Mouse (Mus musculus) limb, embryonic 11.5 days (tissue): Measurements from ENCODE around the gene Wwox. TPM values are rescaled to one million over a fixed set of nuclear protein-coding genes. Genes with fewer than 3 reads are reported as not detected.

Source experiments
- ATAC-seq: fragments of 200-750 bp; cut with Nextera tagmentation; 2 replicates; pipeline ENCODE4 v1.8.0; 2017; ENCODE audit warnings: low read depth; ENCODE audit not compliant: insufficient number of reproducible peaks, low FRiP score, low TSS enrichment
- DNase-seq: peaks from one replicate; pipeline ENCODE4 v3.0.0-alpha.2; 2015; ENCODE audit warnings: low spot score
- H3K27ac ChIP-seq: fragments of 300-500 bp; sonication (generic); replicated peaks from 2 replicates; pipeline ENCODE4 v1.5.1; 2014; ENCODE audit warnings: low read depth, mild to moderate bottlenecking, low read length
- H3K27me3 ChIP-seq: fragments of 300-500 bp; sonication (generic); 2 replicates; pipeline ENCODE4 v1.6.1; 2014; ENCODE audit warnings: mild to moderate bottlenecking, low read length, mixed read lengths; ENCODE audit not compliant: control insufficient read depth, insufficient read depth
- H3K36me3 ChIP-seq: fragments of 300-500 bp; sonication (generic); 2 replicates; pipeline ENCODE4 v1.6.1; 2014; ENCODE audit warnings: mild to moderate bottlenecking, low read length, moderate library complexity, mixed read lengths; ENCODE audit not compliant: control insufficient read depth, insufficient read depth
- H3K4me1 ChIP-seq: fragments of 300-500 bp; sonication (generic); 2 replicates; pipeline ENCODE4 v1.6.1; 2014; ENCODE audit warnings: low read length, mixed read lengths; ENCODE audit not compliant: control insufficient read depth, insufficient read depth
- H3K4me2 ChIP-seq: fragments of 300-500 bp; sonication (generic); 2 replicates; pipeline ENCODE4 v1.6.1; 2014; ENCODE audit warnings: low read depth, mild to moderate bottlenecking, moderate library complexity; ENCODE audit not compliant: severe bottlenecking
- H3K4me3 ChIP-seq: fragments of 300-500 bp; sonication (generic); 2 replicates; pipeline ENCODE4 v1.5.1; 2014; ENCODE audit warnings: low read depth, low read length
- H3K9ac ChIP-seq: fragments of 300-500 bp; sonication (generic); 2 replicates; pipeline ENCODE4 v1.6.1; 2014; ENCODE audit warnings: mild to moderate bottlenecking, low read length
- H3K9me3 ChIP-seq: fragments of 300-500 bp; sonication (generic); 2 replicates; pipeline ENCODE4 v1.6.1; 2016; ENCODE audit warnings: low read length; ENCODE audit not compliant: control insufficient read depth
- WGBS: fragments of 180-500 bp; shearing (Covaris S2); extraction: QIAGEN DNeasy Blood & Tissue Kit; methylation state at CpG from one replicate; pipeline ENCODE4 v1.1.7; 2014; 5-methylcytosine and 5-hydroxymethylcytosine counted together
- polyA plus RNA-seq: library from polyadenylated mRNA; unstranded; fragments of >200 nt; fragmentation: Nextera tagmentation; extraction: Ambion mirVana; gene quantifications from 2 replicates; pipeline ENCODE4 v1.2.1, GENCODE M21; 2014

Gene Wwox
- polyA plus RNA-seq, 1 experiment from 2014 or later, result 7.3 TPM

GRCm38 (mm10) chr8:114974336-114974950 lies 535.0 kb downstream of the Wwox start:
- Histone ChIP-seq H3K9me3 (no peaks in the 10 kb centered on the region), H3K9ac (no peak overlapping the region), H3K4me2 (no peak overlapping the region), H3K27ac (no peak overlapping the region), H3K4me1 (peaks cover 4% of the 10 kb centered on the region), H3K36me3 (no peaks in the 10 kb centered on the region), H3K4me3 (no peak overlapping the region), H3K27me3 (no peaks in the 10 kb centered on the region)
- no peak for DNase-seq
- ATAC-seq, result no peak
- WGBS, result 87% methylated on average over 5 of the region's 5 CpGs

- Histone ChIP-seq H3K4me2 (no peak overlapping the region), H3K9ac (no peak overlapping the region), H3K27me3 (no peaks in the 10 kb centered on the region), H3K9me3 (no peaks in the 10 kb centered on the region), H3K36me3 (no peaks in the 10 kb centered on the region), H3K4me1 (peaks cover 4% of the 10 kb centered on the region), H3K4me3 (no peak overlapping the region), H3K27ac (no peak overlapping the region)
- 82% methylated on average over 11 of the region's 11 CpGs for WGBS
- no peak for ATAC-seq
- DNase-seq, result no peak
Measured at GRCm38 (mm10) chr8:114977746-114978145, 538.3 kb downstream of the Wwox start.

DNA sequence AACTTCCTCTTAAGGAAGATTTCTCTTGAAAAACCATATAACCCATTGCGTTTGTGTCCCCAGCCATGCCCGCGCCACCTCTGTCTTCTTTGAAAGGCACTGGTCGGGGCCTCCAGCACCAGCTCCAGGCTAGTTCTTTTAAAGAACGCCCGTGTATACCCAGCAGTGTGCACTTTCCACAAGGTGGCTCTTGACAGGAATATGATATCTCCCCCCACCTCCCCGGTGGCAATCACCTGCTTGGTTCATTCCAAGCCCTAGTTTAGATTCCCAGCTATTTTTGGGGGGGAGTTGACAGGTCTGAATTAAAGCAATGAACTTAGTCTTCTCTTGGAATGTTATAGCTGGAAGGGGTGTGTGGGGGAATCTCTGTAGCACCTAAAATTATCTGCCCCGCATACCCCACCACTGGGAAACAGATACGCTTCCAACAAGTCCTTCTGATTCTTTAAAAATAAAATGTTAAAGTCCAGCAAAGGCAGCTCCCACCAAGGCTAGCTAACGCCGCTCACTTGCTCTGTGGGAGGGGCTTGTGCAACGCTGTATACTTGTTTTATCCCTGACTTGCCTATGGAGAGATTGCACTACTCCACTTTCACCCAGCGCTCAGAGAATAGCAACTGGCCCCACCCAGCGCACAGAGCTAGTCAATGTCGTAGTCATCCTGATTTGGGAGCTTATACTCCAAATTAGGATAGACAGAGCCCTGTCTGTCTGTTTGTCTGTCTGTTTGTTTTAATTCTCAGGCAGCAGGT lies 538.9 kb downstream of the Wwox start:
- no peaks in the 10 kb centered on the region for H3K4me1 ChIP-seq
- no peaks in the 10 kb centered on the region for H3K36me3 ChIP-seq
- no peak overlapping the region for H3K9ac ChIP-seq
- 85% methylated on average over 15 of the region's 15 CpGs for WGBS
- H3K27me3 ChIP-seq, result no peaks in the 10 kb centered on the region
- no peak overlapping the region for H3K4me2 ChIP-seq
- DNase-seq (no peak), ATAC-seq (no peak)
- H3K27ac ChIP-seq, result no peak overlapping the region
- no peaks in the 10 kb centered on the region for H3K9me3 ChIP-seq
- H3K4me3 ChIP-seq, result no peak overlapping the region

DNA sequence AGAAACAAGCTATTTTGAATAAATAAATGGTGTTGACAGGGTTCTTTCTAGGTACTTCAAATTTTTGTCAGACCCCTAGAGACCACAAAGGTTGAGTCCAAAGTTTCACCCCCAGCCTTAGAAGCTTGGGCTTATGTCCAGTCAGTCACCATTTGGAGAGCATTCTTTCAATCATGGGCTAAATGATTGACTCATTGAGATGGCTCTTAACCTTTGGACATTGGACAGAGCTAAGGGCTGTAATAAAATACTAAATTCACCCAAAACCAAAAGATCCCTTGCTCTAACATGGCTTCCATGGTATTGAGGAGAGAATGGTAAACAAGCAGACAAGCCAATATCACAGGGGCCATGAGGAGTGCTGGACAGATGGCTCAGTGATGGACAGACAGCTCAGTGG lies 540.2 kb downstream of the Wwox start:
- H3K4me1 ChIP-seq, result no peaks in the 10 kb centered on the region
- H3K27ac ChIP-seq, result no peak overlapping the region
- no peaks in the 10 kb centered on the region for H3K27me3 ChIP-seq
- no peak overlapping the region for H3K4me2 ChIP-seq
- H3K4me3 ChIP-seq, result no peak overlapping the region
- no peak for ATAC-seq
- no peaks in the 10 kb centered on the region for H3K9me3 ChIP-seq
- no peaks in the 10 kb centered on the region for H3K36me3 ChIP-seq
- no peak overlapping the region for H3K9ac ChIP-seq
- no peak for DNase-seq

DNA sequence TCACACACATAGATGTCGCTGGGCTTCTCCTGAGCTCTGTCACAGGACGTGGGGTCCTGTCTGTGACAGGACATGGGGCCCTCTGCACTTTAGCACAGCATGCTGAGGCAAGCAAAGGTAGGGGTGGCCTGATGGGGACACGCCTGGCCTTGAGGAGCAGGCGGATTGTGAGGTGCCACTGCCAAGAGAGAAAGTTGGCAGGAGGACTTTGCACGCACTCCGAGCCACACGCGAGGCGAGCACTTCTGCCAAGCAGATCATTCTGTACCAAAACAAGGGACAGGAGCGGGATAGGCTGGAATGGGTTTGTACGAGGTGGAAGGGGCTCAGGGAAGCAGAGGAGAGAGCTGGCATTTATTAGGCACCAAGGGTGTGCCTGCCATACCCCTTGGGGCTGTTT lies 543.3 kb downstream of the Wwox start:
- ATAC-seq (no peak), DNase-seq (no peak)
- Histone ChIP-seq H3K27me3 (no peaks in the 10 kb centered on the region), H3K9me3 (no peaks in the 10 kb centered on the region), H3K9ac (no peak overlapping the region), H3K4me2 (no peak overlapping the region), H3K27ac (no peak overlapping the region), H3K36me3 (no peaks in the 10 kb centered on the region), H3K4me1 (no peaks in the 10 kb centered on the region), H3K4me3 (no peak overlapping the region)
- WGBS, result 91% methylated on average over 11 of the region's 11 CpGs

DNA sequence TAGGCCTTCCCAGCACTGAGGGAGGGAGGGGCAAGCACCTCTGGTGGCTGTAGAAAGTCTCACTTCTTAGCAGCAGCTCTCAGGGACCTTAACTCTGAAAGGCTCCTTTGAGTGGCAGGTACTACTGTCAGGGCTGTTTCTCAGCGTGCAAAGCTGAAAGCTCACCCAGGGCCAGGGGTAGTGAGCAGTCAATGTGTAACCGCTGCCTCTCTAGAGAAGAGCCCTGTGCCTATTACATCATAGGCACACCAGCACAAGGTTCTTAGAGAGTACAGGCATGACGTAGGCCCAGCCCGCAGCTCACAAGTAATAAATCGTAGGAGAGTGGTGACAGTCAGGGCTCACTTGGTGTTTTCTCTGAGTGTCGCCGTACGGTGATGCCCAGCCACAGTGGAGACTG lies 545.0 kb downstream of the Wwox start:
- no peaks in the 10 kb centered on the region for H3K4me1 ChIP-seq
- ATAC-seq (no peak), DNase-seq (no peak)
- H3K27me3 ChIP-seq, result no peaks in the 10 kb centered on the region
- H3K4me2 ChIP-seq, result no peak overlapping the region
- no peak overlapping the region for H3K27ac ChIP-seq
- H3K36me3 ChIP-seq, result no peaks in the 10 kb centered on the region
- H3K4me3 ChIP-seq, result no peak overlapping the region
- H3K9ac ChIP-seq, result no peak overlapping the region
- H3K9me3 ChIP-seq, result no peaks in the 10 kb centered on the region
- WGBS, result 70% methylated on average over 8 of the region's 8 CpGs

- Histone ChIP-seq H3K27ac (no peak overlapping the region), H3K4me2 (no peak overlapping the region), H3K27me3 (no peaks in the 10 kb centered on the region), H3K4me3 (no peak overlapping the region), H3K9ac (no peak overlapping the region), H3K9me3 (no peaks in the 10 kb centered on the region), H3K36me3 (no peaks in the 10 kb centered on the region), H3K4me1 (no peaks in the 10 kb centered on the region)
- no peak for DNase-seq
- no peak for ATAC-seq
- 76% methylated on average over 13 of the region's 13 CpGs for WGBS
Measured at GRCm38 (mm10) chr8:114985996-114986395, 546.5 kb downstream of the Wwox start.

DNA sequence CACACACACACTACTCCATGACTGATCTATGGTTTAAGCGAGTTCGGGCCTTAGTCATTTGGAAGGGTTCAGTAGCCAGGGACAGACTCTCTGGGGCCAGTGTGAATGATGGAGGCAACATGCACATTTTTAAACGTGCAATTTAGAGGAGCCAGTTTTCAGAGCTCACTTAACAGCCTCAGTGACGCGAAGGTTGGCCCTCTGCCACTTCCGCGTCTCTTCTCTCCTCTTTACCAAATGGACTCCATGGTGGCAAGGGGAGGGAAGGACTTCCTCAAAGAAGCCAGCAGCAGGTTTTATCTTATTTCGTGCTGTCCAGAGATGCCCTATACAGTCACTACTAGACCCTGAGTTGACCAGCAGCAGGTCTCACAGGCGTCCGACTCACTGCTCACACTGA lies 547.5 kb downstream of the Wwox start:
- H3K4me2 ChIP-seq, result no peak overlapping the region
- no peak overlapping the region for H3K9ac ChIP-seq
- DNase-seq (no peak), ATAC-seq (no peak)
- WGBS, result 90% methylated on average over 10 of the region's 10 CpGs
- no peak overlapping the region for H3K4me3 ChIP-seq
- no peaks in the 10 kb centered on the region for H3K4me1 ChIP-seq
- H3K36me3 ChIP-seq, result no peaks in the 10 kb centered on the region
- H3K27me3 ChIP-seq, result no peaks in the 10 kb centered on the region
- no peaks in the 10 kb centered on the region for H3K9me3 ChIP-seq
- H3K27ac ChIP-seq, result no peak overlapping the region
